Mouse (Mus musculus) limb, embryonic 15.5 days (tissue): Measurements from ENCODE around the gene Fmo3. TPM values are rescaled to one million over a fixed set of nuclear protein-coding genes. Genes with fewer than 3 reads are reported as not detected.

ENCODE experiments used
- ATAC-seq: fragments of 200-750 bp; cut with Nextera tagmentation; 2 replicates; pipeline ENCODE4 v1.8.0; 2017; ENCODE audit warnings: low read depth, moderate TSS enrichment; ENCODE audit not compliant: insufficient number of reproducible peaks, low FRiP score, low TSS enrichment
- H3K27ac ChIP-seq: fragments of 300-500 bp; sonication (generic); 2 replicates; pipeline ENCODE4 v1.5.1; 2015; ENCODE audit warnings: moderate library complexity, mild to moderate bottlenecking, inconsistent platforms
- H3K27me3 ChIP-seq: fragments of 300-500 bp; sonication (generic); 2 replicates; pipeline ENCODE4 v1.6.1; 2015; ENCODE audit warnings: inconsistent platforms
- H3K36me3 ChIP-seq: fragments of 300-500 bp; sonication (generic); 2 replicates; pipeline ENCODE4 v1.6.1; 2015; ENCODE audit warnings: inconsistent platforms
- H3K4me1 ChIP-seq: fragments of 300-500 bp; sonication (generic); 2 replicates; pipeline ENCODE4 v1.6.1; 2015; ENCODE audit warnings: inconsistent platforms
- H3K4me2 ChIP-seq: fragments of 300-500 bp; sonication (generic); 2 replicates; pipeline ENCODE4 v1.6.1; 2015; ENCODE audit warnings: mild to moderate bottlenecking, inconsistent platforms
- H3K4me3 ChIP-seq: fragments of 300-500 bp; sonication (generic); 2 replicates; pipeline ENCODE4 v1.5.1; 2015; ENCODE audit warnings: mild to moderate bottlenecking, inconsistent platforms
- H3K9ac ChIP-seq: fragments of 300-500 bp; sonication (generic); 2 replicates; pipeline ENCODE4 v1.6.1; 2015; ENCODE audit warnings: inconsistent platforms
- H3K9me3 ChIP-seq: fragments of 300-500 bp; sonication (generic); 2 replicates; pipeline ENCODE4 v1.6.1; 2016; ENCODE audit warnings: inconsistent platforms
- WGBS: fragments of 180-500 bp; shearing (Covaris S2); methylation state at CpG from one replicate; pipeline ENCODE4 v1.1.7; 2015; 5-methylcytosine and 5-hydroxymethylcytosine counted together
- polyA plus RNA-seq: library from polyadenylated mRNA; unstranded; fragments of >200 nt; fragmentation: Nextera tagmentation; extraction: Ambion mirVana; gene quantifications from 2 replicates; pipeline ENCODE4 v1.2.1, GENCODE M21; 2015

Gene Fmo3
- not detected in 2 replicates for polyA plus RNA-seq

- H3K9me3 ChIP-seq, result no peaks in the 10 kb centered on the region
- H3K4me3 ChIP-seq, result no peak within 1 kb of the TSS
- H3K9ac ChIP-seq, result no peak within 1 kb of the TSS
- no peak for ATAC-seq
- no peak within 1 kb of the TSS for H3K4me2 ChIP-seq
- no peaks in the 10 kb centered on the region for H3K27me3 ChIP-seq
- no peaks in the 10 kb centered on the region for H3K4me1 ChIP-seq
- no peak within 1 kb of the TSS for H3K27ac ChIP-seq
- WGBS, result 64% methylated on average over 1 of the region's 1 CpGs
- H3K36me3 ChIP-seq, result no peaks in the 10 kb centered on the region
Measured at GRCm38 (mm10) chr1:162984428-162984827, at the start of gene Fmo3. Fmo3 (minus strand) TSS chr1:162984528.

- Histone ChIP-seq H3K4me1 (no peaks in the 10 kb centered on the region), H3K4me3 (no peak overlapping the region), H3K9ac (no peak overlapping the region), H3K36me3 (no peaks in the 10 kb centered on the region), H3K9me3 (no peaks in the 10 kb centered on the region), H3K27me3 (no peaks in the 10 kb centered on the region), H3K4me2 (no peak overlapping the region), H3K27ac (no peak overlapping the region)
- no peak for ATAC-seq
Measured at GRCm38 (mm10) chr1:163023075-163023474, 38.7 kb upstream of the Fmo3 start.

- no peaks in the 10 kb centered on the region for H3K4me1 ChIP-seq
- ATAC-seq, result no peak
- 64% methylated on average over 3 of the region's 3 CpGs for WGBS
- H3K27ac ChIP-seq, result no peak overlapping the region
- H3K9ac ChIP-seq, result no peak overlapping the region
- H3K4me3 ChIP-seq, result no peak overlapping the region
- H3K27me3 ChIP-seq, result no peaks in the 10 kb centered on the region
- H3K36me3 ChIP-seq, result no peaks in the 10 kb centered on the region
- H3K9me3 ChIP-seq, result no peaks in the 10 kb centered on the region
- no peak overlapping the region for H3K4me2 ChIP-seq
Measured at GRCm38 (mm10) chr1:163009220-163009619, 24.9 kb upstream of the Fmo3 start.

- no peak overlapping the region for H3K4me2 ChIP-seq
- H3K4me3 ChIP-seq, result no peak overlapping the region
- H3K4me1 ChIP-seq, result no peaks in the 10 kb centered on the region
- 74% methylated on average over 2 of the region's 2 CpGs for WGBS
- no peaks in the 10 kb centered on the region for H3K27me3 ChIP-seq
- no peak overlapping the region for H3K9ac ChIP-seq
- no peaks in the 10 kb centered on the region for H3K36me3 ChIP-seq
- no peak overlapping the region for H3K27ac ChIP-seq
- H3K9me3 ChIP-seq, result no peaks in the 10 kb centered on the region
- no peak for ATAC-seq
Measured at GRCm38 (mm10) chr1:163003496-163003895, 19.2 kb upstream of the Fmo3 start.

GRCm38 (mm10) chr1:163001271-163001829, 17.0 kb upstream of the Fmo3 start:
- Histone ChIP-seq H3K4me2 (no peak overlapping the region), H3K36me3 (no peaks in the 10 kb centered on the region), H3K9me3 (no peaks in the 10 kb centered on the region), H3K27me3 (no peaks in the 10 kb centered on the region), H3K4me1 (no peaks in the 10 kb centered on the region), H3K27ac (no peak overlapping the region), H3K4me3 (no peak overlapping the region), H3K9ac (no peak overlapping the region)
- no peak for ATAC-seq
- 48% methylated on average over 4 of the region's 4 CpGs for WGBS

GRCm38 (mm10) chr1:162987546-162987945, 3.2 kb upstream of the Fmo3 start:
- no peaks in the 10 kb centered on the region for H3K4me1 ChIP-seq
- H3K4me2 ChIP-seq, result no peak overlapping the region
- no peak for ATAC-seq
- H3K9me3 ChIP-seq, result no peaks in the 10 kb centered on the region
- H3K27me3 ChIP-seq, result no peaks in the 10 kb centered on the region
- H3K27ac ChIP-seq, result no peak overlapping the region
- no peaks in the 10 kb centered on the region for H3K36me3 ChIP-seq
- H3K4me3 ChIP-seq, result no peak overlapping the region
- 82% methylated on average over 3 of the region's 3 CpGs for WGBS
- H3K9ac ChIP-seq, result no peak overlapping the region

- H3K27me3 ChIP-seq, result no peaks in the 10 kb centered on the region
- H3K4me3 ChIP-seq, result no peak overlapping the region
- no peak overlapping the region for H3K9ac ChIP-seq
- H3K27ac ChIP-seq, result no peak overlapping the region
- WGBS, result 83% methylated on average over 1 of the region's 1 CpGs
- H3K9me3 ChIP-seq, result no peaks in the 10 kb centered on the region
- no peaks in the 10 kb centered on the region for H3K4me1 ChIP-seq
- ATAC-seq, result no peak
- H3K36me3 ChIP-seq, result no peaks in the 10 kb centered on the region
- H3K4me2 ChIP-seq, result no peak overlapping the region
Measured at GRCm38 (mm10) chr1:162986777-162987176, 2.4 kb upstream of the Fmo3 start.

- H3K36me3 ChIP-seq, result no peaks in the 10 kb centered on the region
- ATAC-seq, result no peak
- H3K9me3 ChIP-seq, result no peaks in the 10 kb centered on the region
- no peaks in the 10 kb centered on the region for H3K4me1 ChIP-seq
- H3K9ac ChIP-seq, result no peak overlapping the region
- WGBS, result 85% methylated on average over 2 of the region's 2 CpGs
- no peak overlapping the region for H3K4me2 ChIP-seq
- no peak overlapping the region for H3K4me3 ChIP-seq
- H3K27me3 ChIP-seq, result no peaks in the 10 kb centered on the region
- H3K27ac ChIP-seq, result no peak overlapping the region
Measured at GRCm38 (mm10) chr1:162986121-162986748, 1.9 kb upstream of the Fmo3 start.

- WGBS, result 69% methylated on average over 2 of the region's 2 CpGs
- Histone ChIP-seq H3K4me3 (no peak overlapping the region), H3K36me3 (no peaks in the 10 kb centered on the region)
Measured at GRCm38 (mm10) chr1:162963556-162963955, 20.8 kb downstream of the Fmo3 start.

GRCm38 (mm10) chr1:162957422-162957821, 26.9 kb downstream of the Fmo3 start:
- Histone ChIP-seq H3K27me3 (no peaks in the 10 kb centered on the region), H3K4me3 (no peak overlapping the region), H3K9ac (no peak overlapping the region), H3K4me1 (no peaks in the 10 kb centered on the region), H3K9me3 (no peaks in the 10 kb centered on the region), H3K4me2 (no peak overlapping the region), H3K27ac (no peak overlapping the region), H3K36me3 (no peaks in the 10 kb centered on the region)
- WGBS, result 62% methylated on average over 1 of the region's 1 CpGs
- no peak for ATAC-seq

More at GRCm38 (mm10) chr1:162963556-162963955, 20.8 kb downstream of the Fmo3 start:
- no peaks in the 10 kb centered on the region for H3K9me3 ChIP-seq
- no peak overlapping the region for H3K4me2 ChIP-seq
- no peaks in the 10 kb centered on the region for H3K4me1 ChIP-seq
- no peak for ATAC-seq
- H3K9ac ChIP-seq, result no peak overlapping the region
- no peak overlapping the region for H3K27ac ChIP-seq
- no peaks in the 10 kb centered on the region for H3K27me3 ChIP-seq

GRCm38 (mm10) chr1:162953079-162953478, 31.2 kb downstream of the Fmo3 start:
- H3K9me3 ChIP-seq, result no peaks in the 10 kb centered on the region
- no peaks in the 10 kb centered on the region for H3K36me3 ChIP-seq
- WGBS, result 49% methylated on average over 2 of the region's 2 CpGs
- H3K4me1 ChIP-seq, result peaks cover 1% of the 10 kb centered on the region; the same call in 1 of the 2 replicates
- no peak overlapping the region for H3K9ac ChIP-seq
- ATAC-seq, result no peak
- H3K4me2 ChIP-seq, result no peak overlapping the region
- no peak overlapping the region for H3K4me3 ChIP-seq
- no peak overlapping the region for H3K27ac ChIP-seq
- no peaks in the 10 kb centered on the region for H3K27me3 ChIP-seq

- Histone ChIP-seq H3K4me3 (no peak overlapping the region), H3K4me2 (no peak overlapping the region), H3K4me1 (peaks cover 4% of the 10 kb centered on the region; the same call in 1 of the 2 replicates), H3K9me3 (no peaks in the 10 kb centered on the region), H3K9ac (no peak overlapping the region), H3K36me3 (no peaks in the 10 kb centered on the region), H3K27ac (no peak overlapping the region), H3K27me3 (0 out of 2 replicates have a peak, but pooled peaks cover 4% of the 10 kb centered on the region)
- 97% methylated on average over 1 of the region's 1 CpGs for WGBS
- no peak for ATAC-seq
Measured at GRCm38 (mm10) chr1:162949763-162950162, 34.6 kb downstream of the Fmo3 start.
